Mouse (Mus musculus) thymus, postnatal 14 days (tissue): ENCODE data around the gene Zfp141.
A peak's percentile ranks its signal among the peaks of the same experiment; 100 is the strongest.

Experiments
- DNase-seq: peaks from one replicate; pipeline ENCODE4 v3.0.0; 2021

The Zfp141 gene

DNA sequence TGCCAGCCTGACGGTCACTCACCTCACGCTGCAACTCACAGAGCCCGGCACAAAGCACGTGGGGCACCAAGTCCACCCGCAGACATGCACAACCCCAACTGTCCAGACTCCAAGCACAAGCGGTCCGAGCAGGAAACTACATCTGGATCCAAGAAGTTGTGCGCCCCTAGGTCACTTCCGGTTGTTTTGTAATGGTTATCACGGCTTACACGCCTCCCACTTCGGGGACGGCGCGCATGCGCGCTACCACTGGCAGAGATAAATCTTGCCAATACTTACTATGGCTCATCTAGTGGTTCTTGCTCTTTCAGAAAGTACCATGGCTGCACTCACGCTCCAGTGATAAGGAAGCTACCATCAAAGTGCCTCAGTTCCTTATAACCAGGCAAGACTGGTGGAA, at the start of gene Zfp141:
Gene Zfp141 (minus strand): TSS at position 153 of the 400 bp plus-strand sequence.
- peak; percentile 82 for DNase-seq

DNA sequence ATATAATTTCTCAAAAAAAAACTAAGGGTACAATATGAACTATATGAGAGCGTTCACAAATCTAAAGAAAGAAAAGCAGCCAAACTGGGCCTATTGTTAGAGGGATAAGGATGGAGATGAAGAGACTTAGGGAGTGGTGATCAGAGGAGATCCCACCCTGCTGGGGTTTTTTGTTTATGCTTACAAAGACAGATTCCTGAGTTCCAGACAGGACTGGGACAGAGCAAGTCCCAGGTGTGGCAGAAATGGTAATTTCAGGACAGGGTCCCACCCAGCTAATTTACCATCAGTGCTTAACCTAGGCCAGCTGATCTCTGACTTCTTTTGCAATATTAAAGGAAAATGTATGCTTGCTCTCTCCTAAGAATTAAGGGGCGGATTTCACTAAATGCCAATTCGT, 46.2 kb upstream of the Zfp141 start:
- no peak for DNase-seq

DNA sequence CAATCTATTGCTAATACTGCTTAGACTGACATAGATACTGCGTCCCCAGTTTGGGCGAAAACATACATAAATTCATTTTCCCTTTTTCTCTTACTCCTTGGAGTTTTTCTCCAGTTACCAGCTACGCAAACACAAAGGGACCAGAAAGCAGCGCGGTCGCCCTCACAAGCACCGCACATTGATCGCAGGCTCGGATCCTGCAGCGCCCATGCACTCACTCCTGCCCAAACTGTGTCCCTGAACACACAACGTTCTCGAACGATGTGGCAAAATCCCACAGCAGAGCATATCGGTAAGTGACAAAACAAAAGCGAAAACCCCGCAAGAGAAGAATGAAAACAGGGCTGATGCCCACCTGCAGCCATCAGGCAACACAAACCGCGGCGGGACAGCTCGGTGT, 354 bp downstream of the Zfp141 start:
- no peak for DNase-seq

DNA sequence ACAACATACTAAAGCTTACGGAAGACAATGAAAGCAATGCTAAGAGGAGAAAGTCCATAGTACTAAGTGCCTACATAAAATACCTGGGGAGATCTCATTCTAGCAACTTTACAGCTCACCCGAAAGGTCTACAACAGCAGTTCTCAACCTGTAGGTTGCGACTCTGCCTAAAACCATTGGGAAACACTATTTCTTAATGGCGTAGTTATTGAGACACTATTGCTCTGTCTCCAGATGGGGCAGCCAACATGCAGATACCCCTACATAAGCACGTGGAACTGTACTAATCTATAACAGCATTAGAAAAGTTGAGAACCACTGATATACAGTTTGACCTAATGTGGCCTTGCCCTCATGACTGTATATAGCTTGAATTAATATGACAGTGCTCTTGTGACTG, 7.3 kb downstream of the Zfp141 start:
- DNase-seq: no peak

GRCm38 (mm10) chr7:42497356-42497755, 8.2 kb downstream of the Zfp141 start:
- DNase-seq: no peak

- DNase-seq: no peak
Measured at GRCm38 (mm10) chr7:42496202-42496601, 9.3 kb downstream of the Zfp141 start.

DNA sequence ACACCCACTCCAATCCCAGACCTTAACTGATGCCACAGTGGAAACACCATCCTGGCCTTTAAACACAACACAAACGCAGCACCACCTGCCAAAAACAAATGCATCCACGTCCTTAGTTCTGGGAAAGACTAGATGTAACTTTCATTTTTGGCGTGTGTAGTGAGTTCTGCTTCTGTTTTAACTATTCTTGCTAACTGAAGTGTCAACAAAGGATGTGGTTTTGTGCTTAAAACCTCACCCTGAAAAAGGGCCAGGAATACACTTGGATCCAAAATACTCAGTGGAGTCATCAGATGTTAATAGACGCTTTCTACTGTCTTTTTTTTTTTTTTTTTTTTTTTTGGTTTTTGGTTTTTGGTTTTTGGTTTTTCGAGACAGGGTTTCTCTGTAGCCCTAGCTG, 14.7 kb downstream of the Zfp141 start:
- no peak for DNase-seq

GRCm38 (mm10) chr7:42490358-42490757, 15.2 kb downstream of the Zfp141 start:
- no peak for DNase-seq

GRCm38 (mm10) chr7:42454640-42455039, 50.9 kb downstream of the Zfp141 start:
- no peak for DNase-seq

GRCm38 (mm10) chr7:42450618-42451017, 54.9 kb downstream of the Zfp141 start:
- DNase-seq: peak; percentile 14

DNA sequence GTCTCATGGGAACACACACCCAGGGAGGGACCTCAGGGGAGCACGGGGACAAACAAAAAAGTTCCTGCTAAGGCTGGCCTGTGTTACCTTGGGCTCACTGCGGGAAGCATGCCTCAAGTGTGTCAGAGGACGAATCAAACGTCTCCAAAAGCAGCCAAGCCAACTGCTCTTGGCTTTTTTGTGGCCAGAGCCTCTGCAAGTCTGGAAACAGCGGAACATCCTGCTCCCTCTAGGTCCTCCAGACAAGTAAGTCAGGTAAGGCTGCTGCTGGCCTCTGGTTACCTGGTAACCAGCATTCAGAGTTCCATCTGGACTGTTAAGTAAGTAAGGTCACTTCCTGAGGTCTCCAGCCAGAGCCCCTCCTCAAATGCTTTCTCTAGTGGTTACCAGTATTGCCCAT, 57.7 kb downstream of the Zfp141 start, which contains the start of gene 4933421I07Rik:
Gene 4933421I07Rik (minus strand): TSS at position 271 of the 400 bp plus-strand sequence.
- no peak for DNase-seq

DNA sequence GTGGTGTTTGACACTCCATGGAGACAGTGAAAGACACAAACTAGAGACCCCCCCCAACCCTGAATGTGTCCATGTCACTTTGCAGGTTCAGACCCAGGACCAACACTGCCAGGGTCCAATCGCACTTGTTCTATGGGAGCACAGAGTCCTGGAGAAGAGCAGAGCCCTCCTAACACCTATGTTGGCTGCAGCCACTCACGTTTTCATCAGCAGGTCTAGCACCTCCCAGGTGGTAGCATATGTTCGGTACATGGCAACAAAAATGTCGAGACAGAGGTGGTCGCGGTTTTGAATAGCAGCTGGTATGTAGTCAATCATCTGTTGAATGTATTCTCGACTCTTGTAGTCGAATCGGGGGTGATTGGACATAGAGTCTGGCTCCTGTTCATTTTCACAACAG, 58.2 kb downstream of the Zfp141 start:
- DNase-seq: no peak
